Mouse (Mus musculus) naive thymus-derived CD4-positive, alpha-beta T cell, adult 2 months (primary cell): ENCODE measurements around the gene Stom.

ENCODE experiments used
- DNase-seq: peaks from one replicate; pipeline ENCODE4 v3.0.0-alpha.2; 2011; ENCODE audit warnings: low read depth

The Stom gene

DNA sequence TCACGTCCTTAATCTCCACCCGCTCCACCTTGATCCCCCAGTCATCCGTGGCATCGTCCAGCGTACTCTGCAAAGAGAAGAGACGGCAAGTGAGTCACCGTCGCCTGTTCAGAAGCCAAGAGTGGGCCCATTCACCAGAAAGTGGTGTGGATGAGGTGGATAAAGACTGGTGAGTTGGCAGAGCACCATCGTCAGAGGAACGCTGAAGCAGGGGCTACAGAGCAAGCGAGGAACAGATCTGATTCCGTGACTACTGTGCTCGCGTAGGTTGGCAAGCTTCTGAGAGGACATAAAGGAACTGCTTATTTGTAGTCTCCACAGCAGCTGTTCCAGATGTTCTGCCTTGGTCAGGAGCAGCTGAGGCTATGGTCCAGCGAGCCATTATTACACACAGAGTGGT lies 16.4 kb downstream of the Stom start:
- DNase-seq = no peak

GRCm38 (mm10) chr2:35318405-35318804 lies 18.4 kb downstream of the Stom start:
- DNase-seq = no peak

GRCm38 (mm10) chr2:35317604-35318003 lies 19.2 kb downstream of the Stom start:
- DNase-seq = no peak

- no peak for DNase-seq
Observed at GRCm38 (mm10) chr2:35314300-35314699, 22.5 kb downstream of the Stom start.

DNA sequence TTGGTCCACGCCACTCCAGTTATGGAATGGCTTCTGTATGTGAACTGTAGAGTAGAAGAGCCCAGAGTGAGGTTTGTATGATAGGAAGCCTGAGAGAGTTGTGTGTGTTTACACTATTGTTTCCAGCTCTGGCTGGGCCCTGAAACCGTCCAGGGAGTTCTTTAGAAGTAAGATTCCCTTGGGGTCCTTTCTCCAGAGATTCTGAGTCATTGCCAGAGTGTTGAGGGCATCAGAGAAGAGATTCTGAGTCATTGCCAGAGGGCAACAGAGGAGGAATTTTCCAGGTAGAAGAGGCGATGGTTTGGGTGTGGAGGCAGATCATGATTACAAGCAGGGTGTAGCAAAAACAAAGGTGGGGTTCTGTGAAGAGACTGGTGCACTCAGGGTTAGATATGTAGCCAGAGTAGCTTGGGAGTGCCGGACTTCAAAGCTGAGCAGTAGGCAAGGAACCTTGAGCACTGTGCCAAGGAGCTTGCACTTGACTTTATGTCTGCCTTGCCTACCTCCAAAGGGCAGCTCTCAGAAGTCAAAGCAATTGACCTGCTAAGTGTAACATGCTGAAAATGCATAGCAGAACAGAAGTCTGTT lies 26.8 kb downstream of the Stom start:
- DNase-seq = no peak

GRCm38 (mm10) chr2:35308166-35308565 lies 28.6 kb downstream of the Stom start:
- DNase-seq = no peak

DNA sequence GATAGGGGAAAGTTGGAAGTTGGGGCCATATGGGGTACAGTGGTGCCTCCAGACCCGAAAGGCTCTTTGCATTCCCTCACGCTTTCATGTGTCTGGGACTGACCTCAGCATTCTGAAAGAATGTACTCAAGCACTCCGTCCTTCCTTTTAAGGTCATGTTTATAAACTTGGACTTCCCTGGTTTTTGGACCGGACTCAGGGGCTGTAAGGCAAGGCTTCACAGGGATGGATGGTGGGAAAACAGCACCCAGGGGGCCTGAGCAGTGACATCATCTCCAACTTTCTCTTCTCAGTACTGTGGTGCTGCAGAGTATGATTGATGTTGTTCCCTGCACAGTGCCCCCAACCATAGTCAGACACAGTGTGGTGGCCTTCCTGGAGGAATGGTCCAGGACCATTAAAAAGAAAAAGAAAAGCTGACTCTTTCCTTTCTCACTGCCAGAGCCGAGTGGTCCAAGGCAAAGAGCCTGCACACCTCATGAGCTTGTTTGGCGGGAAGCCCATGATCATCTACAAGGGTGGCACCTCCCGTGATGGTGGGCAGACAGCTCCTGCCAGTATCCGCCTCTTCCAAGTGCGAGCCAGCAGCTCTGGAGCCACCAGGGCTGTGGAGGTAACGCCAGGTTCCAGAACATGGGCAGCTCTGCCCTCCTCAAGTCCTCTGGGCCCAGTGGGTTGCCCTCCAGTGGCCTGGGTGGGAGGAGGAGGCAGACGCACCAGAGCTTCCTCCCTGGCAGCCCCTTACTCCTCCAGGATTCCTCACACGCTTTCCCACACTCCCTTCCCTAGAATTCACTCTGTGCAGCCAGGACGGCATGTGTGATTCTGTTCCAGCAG lies 34.5 kb downstream of the Stom start:
- DNase-seq = no peak

DNA sequence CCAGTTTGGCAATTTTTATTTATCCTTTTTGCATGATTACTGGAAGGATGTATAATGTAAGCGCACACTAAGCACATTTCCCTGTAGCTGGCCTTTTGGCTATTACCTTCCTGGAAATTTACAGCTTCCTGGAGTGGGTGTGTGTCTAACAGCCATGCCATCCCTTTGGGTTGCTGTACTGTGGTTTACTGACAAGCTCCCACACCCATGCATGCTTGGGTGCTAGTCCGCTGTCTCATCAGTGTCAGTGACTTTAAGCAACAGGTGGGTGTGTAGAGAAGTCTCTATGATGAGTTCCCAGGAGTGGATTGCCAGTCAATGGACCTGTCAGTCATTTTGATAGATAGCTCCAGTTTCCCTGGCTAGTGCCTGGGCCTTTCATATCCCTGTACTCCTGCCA lies 37.3 kb downstream of the Stom start:
- no peak for DNase-seq

DNA sequence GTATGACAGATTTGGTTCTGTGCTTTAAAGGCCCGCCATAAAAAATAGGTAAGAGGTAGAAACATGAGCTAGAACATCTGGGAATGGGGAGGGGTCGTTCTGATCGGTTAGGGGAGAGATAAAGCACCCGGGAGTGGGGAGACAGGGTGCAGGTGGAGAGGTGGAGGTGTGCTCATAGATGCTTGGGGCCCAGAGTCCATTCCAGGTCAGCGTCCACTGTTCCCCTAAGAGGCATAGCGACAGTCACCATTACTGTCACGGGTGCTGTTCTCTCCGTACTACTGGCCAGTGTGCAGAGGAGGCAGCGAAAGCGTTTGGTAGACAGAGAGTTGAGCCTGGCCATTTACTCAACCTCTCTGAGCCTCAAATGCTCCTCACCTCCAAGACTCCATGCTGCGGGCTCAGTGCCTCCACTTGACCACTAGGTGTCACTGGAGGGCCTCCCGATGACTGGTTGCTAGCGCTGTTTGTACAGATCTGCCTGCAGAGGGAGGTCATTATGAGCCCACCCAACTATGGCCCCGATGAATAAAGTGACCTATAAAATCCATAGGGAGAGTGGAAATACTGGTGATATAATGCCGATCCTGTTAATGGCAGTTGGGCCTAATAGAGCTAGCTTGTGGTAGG lies 39.0 kb downstream of the Stom start:
- peak; percentile 84 for DNase-seq

DNA sequence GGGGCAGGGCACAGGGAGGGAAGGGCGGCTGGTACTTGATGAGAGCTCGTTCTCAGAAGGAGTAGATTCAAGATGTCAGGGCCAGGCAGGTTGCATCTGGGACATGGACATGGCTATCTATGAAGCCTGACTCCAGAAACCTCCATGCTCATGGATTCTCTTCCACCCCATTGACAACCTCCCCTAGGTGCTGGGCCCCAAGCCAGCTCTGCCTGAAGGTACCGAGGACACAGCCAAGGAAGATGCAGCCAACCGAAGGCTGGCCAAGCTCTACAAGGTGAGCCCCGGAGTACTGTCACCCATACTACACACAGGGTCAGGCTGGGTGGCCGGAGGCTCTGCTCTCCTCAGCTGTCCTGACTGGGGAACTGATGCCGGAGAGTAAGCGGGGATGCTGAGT lies 43.5 kb downstream of the Stom start:
- DNase-seq = no peak

GRCm38 (mm10) chr2:35292700-35293099 lies 44.1 kb downstream of the Stom start:
- no peak for DNase-seq

GRCm38 (mm10) chr2:35291856-35292255 lies 44.9 kb downstream of the Stom start:
- DNase-seq = peak; percentile 74

DNA sequence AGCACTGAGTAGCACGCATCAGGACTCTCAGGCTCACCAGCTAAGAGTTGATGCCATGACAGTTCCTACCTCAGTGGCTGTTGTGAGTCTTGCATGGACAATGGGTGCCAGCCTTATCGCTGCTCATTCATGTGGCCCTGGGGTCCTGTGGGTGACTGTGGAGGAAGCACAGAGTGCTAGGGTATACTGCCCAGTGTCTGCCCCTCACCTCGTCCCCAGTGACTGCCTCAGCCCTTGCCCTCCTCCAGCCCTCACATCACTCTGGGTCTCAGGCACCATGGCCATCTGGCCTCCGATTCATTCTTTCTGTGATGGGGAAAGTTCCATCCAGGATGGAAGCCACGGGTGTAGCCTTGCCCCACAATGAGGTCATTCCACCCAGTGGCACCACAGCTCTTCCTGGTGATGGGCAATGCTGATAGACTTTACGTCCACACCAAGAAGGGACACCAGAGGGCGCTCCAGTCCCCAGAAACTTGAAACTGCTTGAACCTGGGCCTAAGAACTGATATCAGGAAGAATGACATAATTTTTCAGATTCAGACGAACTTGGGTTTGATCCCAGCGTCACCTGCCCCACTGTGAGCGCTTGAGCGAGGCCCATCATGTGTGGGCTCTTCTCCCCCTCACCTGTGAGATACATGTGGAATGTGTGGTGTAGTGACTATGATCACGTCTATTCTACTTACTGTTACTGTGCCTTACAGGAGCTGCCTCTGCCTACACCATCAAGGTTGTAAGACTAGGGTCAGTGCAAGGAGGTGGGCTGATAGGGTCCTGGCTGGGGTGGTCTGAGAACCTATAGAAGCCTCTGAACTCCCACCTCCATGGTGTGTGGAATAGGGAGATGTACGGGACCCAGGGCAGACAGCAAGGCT lies 47.8 kb downstream of the Stom start:
- DNase-seq = peak; percentile 85

GRCm38 (mm10) chr2:35287017-35287620 lies 49.7 kb downstream of the Stom start:
- DNase-seq = no peak

DNA sequence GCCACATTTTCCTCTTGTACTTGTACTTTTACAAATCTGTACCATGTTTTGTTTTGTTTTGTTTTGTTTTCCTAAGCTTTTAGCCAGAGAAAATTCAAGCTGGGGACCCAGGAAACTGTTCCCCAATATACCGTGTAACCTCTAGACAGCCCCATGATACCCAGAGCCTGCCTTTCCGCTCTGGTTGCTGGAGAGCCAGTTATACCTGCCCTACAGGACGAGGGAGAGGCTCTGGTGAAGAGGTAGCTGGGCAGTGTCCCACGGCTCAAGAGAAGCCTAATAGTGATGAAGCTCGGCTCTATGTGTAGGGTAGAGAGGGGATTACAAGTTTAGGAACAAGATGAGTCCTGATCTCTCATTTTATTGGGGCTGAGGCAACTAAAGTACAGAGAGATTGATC lies 51.6 kb downstream of the Stom start:
- DNase-seq = no peak

- no peak for DNase-seq
Observed at GRCm38 (mm10) chr2:35283997-35284396, 52.8 kb downstream of the Stom start.

DNA sequence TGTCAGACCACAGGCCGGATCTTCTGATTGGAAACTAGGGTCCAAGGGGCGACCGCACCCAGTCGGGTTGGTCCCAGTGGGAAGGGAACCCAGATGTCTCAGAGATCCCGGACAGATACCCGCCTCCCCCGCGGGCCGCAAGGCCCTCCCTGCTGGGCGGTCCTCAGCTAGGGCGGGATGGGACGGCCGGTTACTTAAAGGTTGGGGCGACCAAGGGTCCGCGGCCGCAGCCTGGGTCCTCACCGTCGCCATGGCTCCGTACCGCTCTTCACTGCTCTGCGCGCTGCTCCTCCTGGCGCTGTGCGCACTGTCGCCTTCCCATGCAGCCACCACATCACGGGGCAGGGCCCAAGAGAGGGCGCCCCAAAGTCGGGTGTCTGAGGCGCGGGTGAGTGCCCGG lies 54.6 kb downstream of the Stom start:
- DNase-seq = no peak

GRCm38 (mm10) chr2:35280001-35280400 lies 56.8 kb downstream of the Stom start:
- DNase-seq = no peak

- no peak for DNase-seq
Observed at GRCm38 (mm10) chr2:35278371-35279210, 58.2 kb downstream of the Stom start.

DNA sequence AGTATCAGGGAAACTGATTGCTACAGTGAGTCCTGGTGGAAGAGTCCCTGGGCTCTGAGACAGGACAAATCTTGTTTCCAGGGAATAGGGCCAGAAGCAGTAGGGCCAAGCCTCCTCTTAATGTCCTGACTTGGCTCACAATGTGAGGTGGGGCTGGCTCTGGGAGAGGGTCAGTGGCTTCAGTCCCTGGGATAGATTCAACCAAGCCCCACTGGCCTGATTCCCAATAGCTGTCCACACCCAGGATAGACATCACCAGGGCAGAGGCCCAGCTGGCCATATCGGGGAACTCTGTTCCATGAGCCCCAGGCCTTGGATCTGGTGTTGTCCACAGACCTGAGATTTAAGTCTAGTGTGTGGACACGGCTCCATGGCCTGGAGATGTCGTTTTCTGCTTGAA lies 59.1 kb downstream of the Stom start:
- DNase-seq = no peak

DNA sequence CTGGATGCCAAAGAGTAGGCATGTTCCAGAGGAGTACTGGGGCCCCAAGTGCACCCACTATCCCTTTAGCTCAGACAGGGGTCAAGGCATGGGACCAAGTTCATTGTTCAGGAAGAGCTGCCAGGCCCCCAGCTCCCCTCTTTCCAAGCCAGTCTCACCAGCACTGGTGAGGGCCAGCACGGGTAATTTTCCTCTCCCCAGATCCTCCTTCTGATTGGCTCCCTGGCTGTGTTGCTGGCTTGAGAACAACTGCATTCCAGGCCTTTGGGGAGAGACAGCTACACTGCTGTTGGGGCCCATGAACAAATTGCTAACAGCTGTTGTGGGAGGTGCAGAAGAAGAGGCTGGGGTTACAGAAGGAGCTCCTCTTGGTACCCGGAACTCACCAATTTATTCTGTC lies 63.2 kb downstream of the Stom start:
- DNase-seq = no peak
